Mouse (Mus musculus): ENCODE measurements at regions not wholly inside any gene's neighbourhood (a gene's known extent, or its start where the extent isn't known, plus 50 kb on each side); places are given as distances from the start of the nearest gene placed in this dataset.

GRCm38 (mm10) chr1:81784305-81784704 lies 448.6 kb upstream of the Gm9747 start:
- H3K27me3 ChIP-seq (ENCODE audit: insufficient read depth, low read length), result no peaks in the 10 kb centered on the region
- no peak for DNase-seq (ENCODE audit: low spot score)
- H3K9me3 ChIP-seq (ENCODE audit: low read length), result no peaks in the 10 kb centered on the region
- TF ChIP-seq CTCF (IDR thresholded peaks at IDR 0.05), result no peak
- no peaks in the 10 kb centered on the region for H3K36me3 ChIP-seq (ENCODE audit: insufficient read depth, low read length)
- no peak overlapping the region for H3K4me2 ChIP-seq (ENCODE audit: low read depth, low read length, poor library complexity, severe bottlenecking)
- ATAC-seq (ENCODE audit: low FRiP score), result no peak
- no peak overlapping the region for H3K9ac ChIP-seq (replicated peaks; ENCODE audit: low read length, poor library complexity, severe bottlenecking)
- H3K27ac ChIP-seq (ENCODE audit: low read depth, low read length), result no peak overlapping the region
- no peak overlapping the region for H3K4me3 ChIP-seq (ENCODE audit: low read depth, low read length)
- WGBS, result 53% methylated on average over 1 of the region's 1 CpGs
- no peaks in the 10 kb centered on the region for H3K4me1 ChIP-seq (ENCODE audit: insufficient read depth, low read length)

GRCm38 (mm10) chr1:81794771-81795170 lies 438.1 kb upstream of the Gm9747 start:
- H3K36me3 ChIP-seq (ENCODE audit: insufficient read depth, low read length), result no peaks in the 10 kb centered on the region
- no peak for DNase-seq (ENCODE audit: low spot score)
- ATAC-seq (ENCODE audit: low FRiP score), result no peak
- H3K4me1 ChIP-seq (ENCODE audit: insufficient read depth, low read length), result no peaks in the 10 kb centered on the region
- no peak overlapping the region for H3K9ac ChIP-seq (replicated peaks; ENCODE audit: low read length, poor library complexity, severe bottlenecking)
- TF ChIP-seq CTCF (IDR thresholded peaks at IDR 0.05), result no peak
- no peaks in the 10 kb centered on the region for H3K9me3 ChIP-seq (ENCODE audit: low read length)
- no peaks in the 10 kb centered on the region for H3K27me3 ChIP-seq (ENCODE audit: insufficient read depth, low read length)
- no peak overlapping the region for H3K4me2 ChIP-seq (ENCODE audit: low read depth, low read length, poor library complexity, severe bottlenecking)
- H3K27ac ChIP-seq (ENCODE audit: low read depth, low read length), result no peak overlapping the region
- 87% methylated on average over 2 of the region's 2 CpGs for WGBS
- no peak overlapping the region for H3K4me3 ChIP-seq (ENCODE audit: low read depth, low read length)

GRCm38 (mm10) chr1:81795399-81795798 lies 437.5 kb upstream of the Gm9747 start:
- Histone ChIP-seq H3K27ac (ENCODE audit: low read depth, low read length) (no peak overlapping the region), H3K36me3 (ENCODE audit: insufficient read depth, low read length) (no peaks in the 10 kb centered on the region), H3K4me3 (ENCODE audit: low read depth, low read length) (no peak overlapping the region), H3K9me3 (ENCODE audit: low read length) (no peaks in the 10 kb centered on the region), H3K4me2 (ENCODE audit: low read depth, low read length, poor library complexity, severe bottlenecking) (no peak overlapping the region), H3K4me1 (ENCODE audit: insufficient read depth, low read length) (no peaks in the 10 kb centered on the region), H3K9ac (replicated peaks; ENCODE audit: low read length, poor library complexity, severe bottlenecking) (no peak overlapping the region), H3K27me3 (ENCODE audit: insufficient read depth, low read length) (no peaks in the 10 kb centered on the region)
- WGBS, result 88% methylated on average over 1 of the region's 1 CpGs
- no peak for TF ChIP-seq CTCF (IDR thresholded peaks at IDR 0.05)
- ATAC-seq (ENCODE audit: low FRiP score), result no peak
- no peak for DNase-seq (ENCODE audit: low spot score)

- no peak for DNase-seq (ENCODE audit: low spot score)
- no peaks in the 10 kb centered on the region for H3K36me3 ChIP-seq (ENCODE audit: insufficient read depth, low read length)
- no peak for TF ChIP-seq CTCF (IDR thresholded peaks at IDR 0.05)
- H3K9ac ChIP-seq (replicated peaks; ENCODE audit: low read length, poor library complexity, severe bottlenecking), result no peak overlapping the region
- no peak overlapping the region for H3K4me2 ChIP-seq (ENCODE audit: low read depth, low read length, poor library complexity, severe bottlenecking)
- H3K9me3 ChIP-seq (ENCODE audit: low read length), result no peaks in the 10 kb centered on the region
- no peaks in the 10 kb centered on the region for H3K4me1 ChIP-seq (ENCODE audit: insufficient read depth, low read length)
- no peak overlapping the region for H3K4me3 ChIP-seq (ENCODE audit: low read depth, low read length)
- no peak overlapping the region for H3K27ac ChIP-seq (ENCODE audit: low read depth, low read length)
- no peak for ATAC-seq (ENCODE audit: low FRiP score)
- no peaks in the 10 kb centered on the region for H3K27me3 ChIP-seq (ENCODE audit: insufficient read depth, low read length)
Measured at GRCm38 (mm10) chr1:81811591-81811990, 421.3 kb upstream of the Gm9747 start.

- DNase-seq (ENCODE audit: low spot score), result no peak
- Histone ChIP-seq H3K4me2 (ENCODE audit: low read depth, low read length, poor library complexity, severe bottlenecking) (no peak overlapping the region), H3K27me3 (ENCODE audit: insufficient read depth, low read length) (no peaks in the 10 kb centered on the region), H3K9me3 (ENCODE audit: low read length) (no peaks in the 10 kb centered on the region), H3K4me3 (ENCODE audit: low read depth, low read length) (no peak overlapping the region), H3K27ac (ENCODE audit: low read depth, low read length) (no peak overlapping the region), H3K9ac (replicated peaks; ENCODE audit: low read length, poor library complexity, severe bottlenecking) (no peak overlapping the region), H3K4me1 (ENCODE audit: insufficient read depth, low read length) (no peaks in the 10 kb centered on the region), H3K36me3 (ENCODE audit: insufficient read depth, low read length) (no peaks in the 10 kb centered on the region)
- TF ChIP-seq CTCF (IDR thresholded peaks at IDR 0.05), result no peak
- ATAC-seq (ENCODE audit: low FRiP score), result no peak
Measured at GRCm38 (mm10) chr1:81818884-81819283, 414.0 kb upstream of the Gm9747 start.

GRCm38 (mm10) chr1:81841966-81842365 lies 390.9 kb upstream of the Gm9747 start:
- H3K4me3 ChIP-seq (ENCODE audit: low read depth, low read length), result no peak overlapping the region
- H3K36me3 ChIP-seq (ENCODE audit: insufficient read depth, low read length), result no peaks in the 10 kb centered on the region
- no peak for DNase-seq (ENCODE audit: low spot score)
- no peak for TF ChIP-seq CTCF (IDR thresholded peaks at IDR 0.05)
- H3K4me1 ChIP-seq (ENCODE audit: insufficient read depth, low read length), result no peaks in the 10 kb centered on the region
- H3K27me3 ChIP-seq (ENCODE audit: insufficient read depth, low read length), result no peaks in the 10 kb centered on the region
- ATAC-seq (ENCODE audit: low FRiP score), result no peak
- WGBS, result 89% methylated on average over 3 of the region's 3 CpGs
- H3K4me2 ChIP-seq (ENCODE audit: low read depth, low read length, poor library complexity, severe bottlenecking), result no peak overlapping the region
- H3K9me3 ChIP-seq (ENCODE audit: low read length), result no peaks in the 10 kb centered on the region
- no peak overlapping the region for H3K9ac ChIP-seq (replicated peaks; ENCODE audit: low read length, poor library complexity, severe bottlenecking)
- H3K27ac ChIP-seq (ENCODE audit: low read depth, low read length), result no peak overlapping the region

Data from midbrain, postnatal 0 days (tissue).